Mouse (Mus musculus) brain, embryonic 14.5 days (tissue): ENCODE data around the gene Celsr1.

ENCODE experiments used
- CTCF ChIP-seq: fragments of 200-500 bp; IDR thresholded peaks from 2 replicates; pipeline ENCODE4 v1.5.1; 2012; ENCODE audit warnings: inconsistent platforms, mild to moderate bottlenecking, moderate library complexity, borderline replicate concordance; ENCODE audit not compliant: insufficient read depth, insufficient read length; ENCODE audit errors: extremely low read depth
- POLR2A ChIP-seq: fragments of 200-500 bp; IDR thresholded peaks from 2 replicates; pipeline ENCODE4 v1.6.1; 2012; ENCODE audit warnings: mild to moderate bottlenecking, inconsistent platforms, borderline replicate concordance; ENCODE audit not compliant: poor library complexity, insufficient read depth, insufficient read length, severe bottlenecking; ENCODE audit errors: extremely low read depth

DNA sequence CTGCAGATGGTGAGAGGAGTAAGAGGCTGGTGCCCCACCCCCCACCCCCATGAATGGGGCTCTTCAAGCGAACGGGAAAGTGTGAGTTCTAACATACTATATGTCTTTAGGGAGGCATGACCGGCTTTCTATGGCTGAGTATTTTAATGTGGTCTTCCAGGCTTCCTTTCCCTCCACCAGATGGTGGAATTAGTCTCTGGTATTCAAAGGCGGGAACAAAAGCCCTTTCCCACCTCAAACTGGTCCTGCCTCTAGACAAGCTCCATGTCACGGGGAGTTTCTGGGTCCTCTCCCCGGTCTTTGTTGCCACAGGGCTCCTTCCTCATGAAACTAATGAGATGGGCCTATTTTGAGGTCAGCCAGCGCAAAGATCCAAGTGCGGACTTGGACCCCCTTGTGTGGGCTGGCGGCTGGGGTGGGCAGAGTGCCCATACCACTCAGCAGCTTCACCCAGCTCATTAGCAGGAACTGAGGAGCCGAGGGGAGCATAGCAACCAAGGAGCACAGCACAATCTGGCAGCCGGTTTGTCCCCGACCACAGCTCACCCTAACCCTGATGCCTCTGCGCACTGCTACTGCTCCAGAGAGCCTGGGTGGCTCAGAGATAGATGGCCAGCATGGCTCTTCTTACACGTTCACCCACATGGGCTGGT is 39.5 kb downstream of the Celsr1 start:
- TF ChIP-seq CTCF (no peak), POLR2A (no peak)
